Mouse (Mus musculus) kidney, adult 8-10 months (tissue): Measurements from ENCODE around the gene 4930469K13Rik.

Source experiments
- DNase-seq, 2 experiments: peaks; one replicate each; pipeline ENCODE4 v3.0.0; 2022

The 4930469K13Rik gene

GRCm38 (mm10) chr11:33974341-33975040, 123.9 kb downstream of the 4930469K13Rik start:
- DNase-seq: no peak

GRCm38 (mm10) chr11:33972114-33972513, 126.2 kb downstream of the 4930469K13Rik start:
- DNase-seq: no peak

DNA sequence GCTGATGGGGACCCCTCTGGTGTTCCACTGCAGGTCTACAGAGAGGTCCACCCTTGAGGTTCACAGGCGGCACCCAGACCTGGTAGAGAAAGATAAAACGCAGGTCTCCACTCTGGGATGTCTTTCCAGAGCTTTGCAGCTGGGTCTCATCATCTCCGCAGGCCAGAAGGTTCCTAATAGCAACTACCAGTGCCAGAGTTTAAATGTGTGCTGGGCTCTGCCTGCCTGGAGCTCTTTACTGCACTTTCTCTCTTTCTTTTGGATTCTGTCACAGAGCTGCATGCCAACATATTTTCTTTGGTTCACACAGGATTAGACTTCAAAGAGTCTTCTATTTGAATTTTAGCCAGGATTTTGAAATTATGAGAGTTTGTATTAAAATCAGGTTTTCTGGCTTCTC, 129.2 kb downstream of the 4930469K13Rik start:
- no peak for DNase-seq

DNA sequence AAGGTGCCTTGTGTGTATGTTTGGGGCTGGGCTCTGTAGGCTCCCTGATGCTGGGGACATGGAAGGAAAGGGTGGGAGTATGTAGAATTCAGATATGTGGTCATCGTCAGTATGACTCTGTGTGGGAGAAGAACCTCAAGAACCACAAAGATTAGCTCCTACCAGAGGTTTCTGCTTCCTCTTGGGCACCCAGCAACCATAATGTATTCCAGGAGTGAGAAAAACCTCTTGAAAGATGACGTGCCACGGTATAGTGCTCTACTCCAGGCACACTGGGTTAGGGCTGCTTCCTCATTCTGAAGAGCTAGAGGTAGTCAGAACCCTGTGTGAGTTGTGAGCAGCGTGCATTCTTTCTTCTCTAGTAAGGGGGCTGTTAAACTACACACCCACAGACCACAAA, 130.6 kb downstream of the 4930469K13Rik start:
- no peak for DNase-seq

DNA sequence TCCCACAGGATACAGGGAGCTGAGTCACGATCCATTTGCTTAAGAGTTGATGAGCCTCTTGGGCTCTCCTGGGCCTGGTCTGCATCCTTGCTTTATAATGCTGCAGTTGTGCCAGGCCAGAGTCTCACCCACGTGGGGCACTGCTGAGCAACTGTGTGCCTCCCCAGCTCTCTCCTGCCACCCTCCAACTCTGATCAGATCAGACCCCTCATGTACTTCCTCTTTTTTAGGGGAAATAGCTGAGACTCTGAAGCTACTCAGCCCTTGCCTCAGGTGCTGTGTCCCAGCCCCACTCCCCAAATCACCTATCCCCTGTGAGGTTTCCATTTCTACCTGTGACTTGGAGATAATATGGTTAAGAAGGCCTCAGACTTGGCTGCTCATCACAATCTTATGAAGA, 133.0 kb downstream of the 4930469K13Rik start:
- no peak for DNase-seq

DNA sequence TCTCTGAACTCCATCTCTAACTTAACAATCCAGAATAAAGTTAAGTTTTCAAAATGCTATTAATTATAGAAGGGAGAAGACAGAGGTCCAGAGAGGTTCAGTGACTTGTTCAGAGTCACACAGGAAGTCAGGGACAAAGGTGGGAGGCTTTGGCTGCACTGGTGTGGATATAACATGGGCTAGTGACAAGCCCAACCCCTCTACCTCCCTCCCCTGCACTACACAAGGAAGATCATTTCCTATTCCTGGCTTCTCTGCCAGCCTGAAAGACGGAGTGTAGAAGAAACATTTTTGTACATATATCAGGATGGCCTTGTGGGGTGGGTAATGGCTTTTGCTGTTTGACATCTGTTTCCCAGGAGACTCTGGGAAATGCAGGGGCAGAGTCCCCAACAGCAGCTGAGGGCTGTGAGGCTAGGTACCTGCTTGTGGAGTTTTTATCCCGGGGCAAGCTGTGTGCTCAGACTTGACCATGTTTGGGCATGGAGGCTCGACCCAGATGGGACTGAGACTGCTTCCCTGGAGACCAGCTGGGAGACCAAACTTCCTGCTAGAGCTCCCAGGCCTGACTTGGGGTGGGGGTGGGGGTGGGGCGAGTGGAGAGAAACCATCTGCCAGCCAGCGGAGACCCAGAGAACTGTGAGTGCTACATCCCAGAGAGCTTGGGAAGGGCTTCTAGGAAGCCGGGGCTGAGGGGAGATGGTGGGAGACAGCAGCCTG, 135.5 kb downstream of the 4930469K13Rik start, which contains the start of gene Kcnmb1:
TSS of gene Kcnmb1 (plus strand) at position 326 of the 720 bp plus-strand sequence.
- peak in 1 of 2 experiments; percentile 4 for DNase-seq

DNA sequence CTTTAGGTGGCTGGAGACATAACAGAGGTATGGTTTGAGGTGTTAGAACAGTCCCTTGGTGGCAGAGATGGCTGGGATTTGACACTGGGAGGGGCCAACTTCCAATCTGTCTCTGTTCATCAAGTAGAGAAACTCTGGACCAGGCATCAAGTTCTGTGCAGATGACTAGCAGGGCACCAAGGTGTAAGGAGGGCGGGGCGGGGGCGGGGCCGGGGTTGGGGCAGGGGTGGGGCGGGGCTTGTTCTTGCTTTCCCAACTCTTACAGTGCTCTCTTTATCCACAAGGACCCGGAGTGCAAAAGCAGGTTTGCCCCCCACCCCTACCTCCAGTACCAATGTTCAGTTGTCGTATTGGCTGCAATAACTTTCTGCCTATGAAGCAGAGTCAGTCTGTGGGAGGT, 136.2 kb downstream of the 4930469K13Rik start:
- DNase-seq: no peak

DNA sequence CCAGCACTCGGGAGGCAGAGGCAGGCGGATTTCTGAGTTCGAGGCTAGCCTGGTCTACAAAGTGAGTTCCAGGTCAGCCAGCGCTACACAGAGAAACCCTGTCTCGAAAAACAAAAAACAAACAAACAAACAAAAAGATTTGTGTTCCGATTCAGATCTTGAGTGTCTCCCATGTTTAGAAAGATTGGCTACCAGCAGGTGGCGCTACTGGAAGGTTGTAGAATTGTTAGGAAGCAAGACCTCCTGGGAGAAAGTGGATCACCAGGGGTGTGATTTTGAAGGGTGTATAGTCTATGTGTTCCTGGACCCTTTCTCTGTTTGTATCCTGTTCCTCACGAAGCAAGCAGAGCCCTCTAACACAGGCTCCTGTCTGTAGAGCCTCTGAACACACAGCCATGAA, 139.6 kb downstream of the 4930469K13Rik start:
- DNase-seq: peak in 1 of 2 experiments; percentile 22

GRCm38 (mm10) chr11:33957595-33957994, 140.8 kb downstream of the 4930469K13Rik start:
- no peak for DNase-seq

- DNase-seq: no peak
These were observed 141.7 kb downstream of the 4930469K13Rik start for GRCm38 (mm10) chr11:33956623-33957022.

DNA sequence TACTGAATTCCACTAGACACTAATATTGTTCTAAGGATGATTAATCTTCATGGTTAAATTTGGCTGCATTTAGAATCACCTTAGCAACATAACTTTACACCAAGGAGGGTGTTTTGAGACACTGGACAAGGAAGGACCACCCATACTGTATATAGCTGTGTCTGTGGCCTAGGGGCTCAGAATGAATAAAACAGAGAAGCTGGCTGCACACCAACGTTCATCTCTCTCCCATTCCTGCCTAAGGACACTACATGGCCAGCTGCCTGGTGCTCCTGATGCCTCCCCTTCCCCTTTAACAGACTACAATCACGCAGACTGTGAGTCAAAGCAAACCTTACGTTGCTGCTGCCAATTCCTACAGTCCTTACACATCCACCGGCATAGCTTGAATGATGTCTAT, 142.4 kb downstream of the 4930469K13Rik start:
- DNase-seq: no peak

GRCm38 (mm10) chr11:33951684-33952625, 146.4 kb downstream of the 4930469K13Rik start:
- DNase-seq: no peak

DNA sequence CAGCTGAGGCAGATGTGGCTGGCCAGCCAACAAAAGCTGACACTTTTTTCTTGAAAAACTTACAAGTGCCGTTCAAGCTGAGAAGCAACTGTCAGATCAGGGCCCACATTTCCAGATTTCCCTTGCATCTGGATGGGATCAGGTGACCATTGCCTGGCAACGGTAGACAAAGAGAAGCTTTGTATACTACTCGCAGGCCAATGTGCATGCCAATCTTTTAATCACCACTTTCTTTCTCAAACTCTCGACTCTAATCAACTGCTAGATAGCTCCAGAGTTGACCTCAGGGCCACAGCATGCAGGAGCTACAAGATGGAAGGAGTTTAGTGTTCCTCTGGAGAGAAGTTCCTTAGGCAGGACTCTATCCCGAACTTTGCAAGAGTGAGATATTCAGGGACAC, 147.2 kb downstream of the 4930469K13Rik start:
- DNase-seq: no peak

GRCm38 (mm10) chr11:33946501-33946900, 151.9 kb downstream of the 4930469K13Rik start:
- no peak for DNase-seq

- DNase-seq: no peak
These were observed 153.5 kb downstream of the 4930469K13Rik start for GRCm38 (mm10) chr11:33944786-33945328.

DNA sequence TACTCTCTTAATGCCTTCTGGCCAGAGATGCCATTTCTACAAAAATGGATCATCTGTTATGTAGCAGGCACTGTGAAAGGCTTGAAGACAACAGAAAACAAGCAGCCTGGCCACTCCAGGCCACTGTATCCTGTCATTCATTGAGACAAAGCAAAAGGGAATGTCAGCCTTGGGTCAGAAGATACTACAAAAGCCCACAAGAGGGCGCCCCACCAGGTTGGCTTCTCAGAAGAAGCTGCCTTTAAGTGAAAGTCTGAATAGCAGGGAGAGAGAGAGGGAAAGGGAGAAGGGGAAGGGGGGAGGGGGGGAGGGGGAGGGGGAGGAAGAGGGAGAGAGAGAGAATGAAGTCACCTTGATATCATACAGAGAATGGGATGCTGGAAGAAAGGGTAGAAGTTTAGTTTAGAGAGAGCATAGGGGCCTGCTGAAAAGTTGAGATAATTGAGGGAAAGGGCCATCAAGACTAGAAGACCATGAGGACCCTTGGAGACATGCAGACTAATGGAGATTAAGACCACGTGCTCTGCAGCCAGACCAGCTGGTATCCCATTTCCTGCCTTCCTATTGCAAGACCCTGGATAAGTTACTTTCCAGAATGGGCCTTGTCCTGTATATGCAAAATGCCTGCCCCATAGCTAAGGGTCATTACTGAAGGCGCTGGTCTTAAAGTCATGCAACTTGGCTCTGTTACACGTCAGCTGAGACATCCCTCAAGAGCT, 154.1 kb downstream of the 4930469K13Rik start:
- no peak for DNase-seq

GRCm38 (mm10) chr11:33943565-33943964, 154.8 kb downstream of the 4930469K13Rik start:
- DNase-seq: no peak

DNA sequence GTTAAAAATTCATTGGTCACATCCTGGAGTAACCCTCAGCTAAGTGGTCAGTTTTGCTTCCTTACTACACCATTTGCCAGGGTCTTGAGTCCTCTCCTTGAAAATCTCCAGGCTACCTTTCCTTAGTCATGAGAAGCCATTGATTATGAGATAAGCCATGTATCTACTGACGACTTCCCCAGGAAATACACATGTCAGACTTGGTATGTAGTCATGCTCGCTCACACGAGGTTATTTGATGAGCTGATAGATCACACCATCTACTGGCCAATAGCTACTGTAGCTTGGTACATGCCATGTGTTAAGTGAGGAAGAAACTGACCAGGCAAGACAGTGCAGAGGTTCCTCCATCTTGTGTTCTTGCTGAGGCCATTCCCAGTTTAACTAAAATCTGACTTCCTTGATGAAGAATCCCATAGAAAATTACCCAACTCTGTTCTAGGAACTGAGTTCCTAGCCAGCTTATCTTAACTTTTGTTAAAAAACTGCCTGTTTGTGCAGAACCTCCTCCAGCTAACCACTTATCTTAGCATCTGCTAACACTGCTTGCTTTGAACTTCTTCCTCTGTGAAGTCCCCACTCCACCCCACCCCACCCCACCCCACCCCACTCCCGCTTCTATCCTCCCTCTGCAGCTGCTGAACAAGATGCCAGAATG, 158.8 kb downstream of the 4930469K13Rik start:
- no peak for DNase-seq

DNA sequence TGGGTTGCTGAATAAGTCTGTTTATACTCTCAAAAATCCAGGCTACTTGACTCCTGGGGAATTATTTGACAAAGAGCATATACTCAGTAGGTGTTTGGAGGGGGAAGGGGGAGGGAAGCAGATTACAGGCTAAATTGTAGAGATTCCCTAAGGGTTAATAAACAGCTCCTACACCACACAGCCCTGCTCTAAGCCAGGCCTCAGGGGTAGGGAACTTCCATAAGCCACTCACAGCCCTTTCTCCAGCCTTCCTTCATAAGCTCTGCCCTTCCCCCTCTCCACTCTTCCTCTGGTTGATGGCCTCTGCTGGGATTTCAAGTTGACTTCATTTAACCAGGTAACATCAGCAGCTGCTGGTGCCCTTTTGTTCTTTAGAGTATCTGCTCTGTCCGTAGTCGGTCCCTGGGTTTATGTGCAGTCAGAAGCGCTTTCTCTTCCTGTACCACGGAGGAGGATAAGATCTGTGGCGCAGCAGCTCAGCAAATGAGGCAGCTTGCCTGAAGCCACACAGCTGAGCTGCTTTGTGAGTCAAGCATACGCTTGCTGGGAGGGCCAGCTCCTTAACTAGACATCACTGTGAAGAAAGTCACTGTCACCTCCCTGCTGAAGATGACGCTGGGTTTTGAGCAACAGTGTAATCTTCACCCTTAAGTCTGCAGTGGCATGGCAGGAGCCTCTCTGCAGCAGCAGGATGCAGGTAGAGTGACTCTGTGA, 159.6 kb downstream of the 4930469K13Rik start:
- no peak for DNase-seq

- no peak for DNase-seq
These were observed 160.7 kb downstream of the 4930469K13Rik start for GRCm38 (mm10) chr11:33937641-33938040.

DNA sequence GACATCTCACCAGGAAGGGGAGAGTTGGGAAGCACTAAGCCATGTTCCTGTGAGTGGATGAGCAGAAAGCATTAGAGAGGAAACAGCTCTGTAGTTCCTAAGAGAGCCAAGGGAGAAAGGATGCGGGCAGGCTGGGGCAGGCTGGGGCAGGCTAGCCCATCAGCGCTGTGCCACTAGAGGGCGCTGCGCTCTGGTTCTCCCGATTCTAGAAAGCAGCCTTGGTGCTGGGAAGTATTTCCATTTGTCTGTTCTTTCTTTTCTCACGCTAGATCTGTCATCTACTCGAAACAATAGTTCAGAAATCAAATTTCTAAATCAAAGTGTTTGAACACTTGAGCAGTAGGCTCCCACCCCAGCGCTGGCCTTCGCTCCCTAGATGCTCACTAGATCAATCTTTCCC, 164.1 kb downstream of the 4930469K13Rik start:
- no peak for DNase-seq
